Mouse (Mus musculus): ENCODE data around the gene Ehmt1.

Gene Ehmt1

DNA sequence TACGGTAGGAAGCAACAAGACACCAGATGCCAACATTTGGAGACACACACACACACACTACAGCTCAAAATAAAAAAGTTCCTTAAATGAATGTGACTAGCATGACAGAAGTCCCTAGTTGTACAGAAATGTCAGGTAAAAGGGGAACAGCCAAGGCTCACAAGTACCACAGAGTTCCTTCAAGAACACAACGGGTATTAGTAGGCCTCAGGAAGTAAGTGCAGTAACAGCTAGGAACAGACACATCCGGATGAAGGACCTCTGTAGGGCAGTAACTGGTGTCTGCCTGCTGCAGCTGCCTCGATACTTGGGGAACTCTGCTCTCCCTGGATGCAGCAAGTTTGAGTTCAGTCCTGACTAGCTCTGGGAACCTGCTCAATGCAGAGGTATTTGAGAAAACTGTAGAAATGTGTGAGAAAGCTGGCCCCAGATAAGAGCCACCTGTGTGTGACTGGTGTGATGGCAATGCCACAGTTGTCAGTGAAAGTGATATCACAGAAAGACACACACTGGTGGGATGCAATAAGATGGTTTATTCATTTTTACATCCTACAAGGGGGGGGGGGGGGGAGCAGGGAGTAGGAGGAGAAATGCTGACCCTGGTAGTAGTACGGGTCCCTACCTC is 122.5 kb downstream of the Ehmt1 start:
- DNase-seq = no peak

GRCm38 (mm10) chr2:24787250-24787649 is 132.2 kb downstream of the Ehmt1 start:
- no peak for DNase-seq

DNA sequence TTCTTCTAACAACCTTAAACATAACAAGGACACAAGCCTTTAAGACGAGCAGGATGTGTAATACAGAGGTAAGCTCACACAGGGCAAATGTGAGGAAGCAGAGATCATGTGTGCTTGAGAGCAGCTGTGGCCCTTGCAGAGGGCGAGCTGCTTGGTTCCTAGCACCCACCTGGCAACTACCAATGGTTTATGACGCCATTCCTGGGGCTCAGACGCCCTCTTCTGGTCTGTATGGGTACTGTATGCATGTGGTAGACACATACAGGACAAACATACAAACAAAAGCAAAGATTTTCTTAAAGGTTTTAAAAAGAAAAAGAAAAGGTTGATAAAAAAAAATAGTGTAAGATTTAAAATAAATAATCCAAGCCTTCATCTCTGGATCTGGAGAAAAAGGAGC is 138.2 kb downstream of the Ehmt1 start:
- no peak for DNase-seq

GRCm38 (mm10) chr2:24776831-24777230 is 142.6 kb downstream of the Ehmt1 start:
- DNase-seq = no peak

DNA sequence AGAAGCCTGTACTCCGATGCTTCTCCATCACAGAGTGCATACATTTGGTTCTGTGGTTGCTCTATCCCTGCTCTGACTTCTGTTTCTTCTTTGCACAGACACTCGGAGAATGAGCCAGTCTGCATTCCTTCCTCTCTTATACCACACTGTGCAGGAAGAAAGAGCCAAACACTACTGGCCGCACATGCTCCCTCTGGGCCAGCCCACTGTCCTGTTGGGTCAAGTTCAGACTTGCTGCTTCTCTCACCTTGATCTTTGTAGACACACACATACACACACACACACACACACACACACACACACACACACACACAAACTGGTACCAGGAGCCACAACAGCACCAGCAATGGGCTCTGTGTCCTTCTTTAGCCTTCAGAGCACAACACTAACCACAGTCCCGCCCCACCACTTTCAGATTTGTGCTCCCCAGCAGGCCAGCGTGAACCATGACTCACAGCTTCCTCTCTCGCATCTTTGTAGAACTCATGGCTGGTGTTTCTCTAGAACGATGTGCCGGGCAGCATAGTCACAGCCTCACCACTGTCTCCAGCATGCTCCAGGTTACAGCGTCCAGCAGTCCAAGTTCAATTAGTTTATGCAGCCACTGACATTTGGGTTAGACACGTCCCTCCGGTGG is 143.3 kb downstream of the Ehmt1 start:
- DNase-seq = no peak

- DNase-seq = no peak
Observed at GRCm38 (mm10) chr2:24774832-24775231, 144.6 kb downstream of the Ehmt1 start.

DNA sequence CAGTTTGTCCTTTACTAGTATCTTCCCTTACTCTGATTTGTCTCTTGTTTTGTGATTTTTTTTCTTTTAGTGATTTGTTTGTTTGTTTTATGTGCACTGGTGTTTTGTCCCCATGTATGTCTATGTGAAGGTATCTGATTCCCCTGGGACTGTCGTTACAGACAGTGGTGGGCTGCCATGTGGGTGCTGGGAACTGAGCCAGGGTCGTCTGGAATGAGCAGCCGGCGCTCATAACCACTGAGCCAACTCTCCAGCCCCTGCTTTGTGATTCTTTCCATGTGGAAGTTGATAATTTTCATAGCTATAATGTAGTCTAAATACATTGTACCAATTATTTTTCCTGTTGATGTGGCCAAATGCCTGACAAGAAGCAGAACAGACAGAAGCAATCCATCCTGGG is 148.6 kb downstream of the Ehmt1 start:
- DNase-seq = no peak

DNA sequence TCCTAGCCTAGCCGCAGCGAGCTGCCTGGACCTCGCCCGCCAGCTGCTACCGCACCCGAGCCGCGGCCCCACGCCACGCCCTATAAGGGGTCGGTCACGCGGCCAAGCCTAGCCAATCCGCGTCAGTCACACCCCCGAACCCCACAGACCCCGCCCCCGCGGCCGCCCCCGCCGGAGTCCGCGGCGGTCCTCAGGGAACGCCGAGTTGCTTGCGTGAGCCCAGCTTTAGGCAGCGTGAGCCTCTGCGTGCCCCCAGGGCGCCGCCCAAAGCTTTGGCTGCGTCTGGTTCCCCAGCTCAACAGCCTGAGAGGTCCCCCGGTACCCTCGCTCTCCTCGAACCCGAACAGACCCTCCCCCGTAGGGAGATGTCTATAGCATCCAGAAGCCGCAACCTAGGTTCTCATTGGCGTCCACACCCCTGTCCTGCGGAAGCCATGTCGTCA is 156.3 kb downstream of the Ehmt1 start, which contains the start of gene Cacna1b:
TSS of gene Cacna1b (minus strand) at position 38 of the 443 bp plus-strand sequence.
- DNase-seq = no peak

DNA sequence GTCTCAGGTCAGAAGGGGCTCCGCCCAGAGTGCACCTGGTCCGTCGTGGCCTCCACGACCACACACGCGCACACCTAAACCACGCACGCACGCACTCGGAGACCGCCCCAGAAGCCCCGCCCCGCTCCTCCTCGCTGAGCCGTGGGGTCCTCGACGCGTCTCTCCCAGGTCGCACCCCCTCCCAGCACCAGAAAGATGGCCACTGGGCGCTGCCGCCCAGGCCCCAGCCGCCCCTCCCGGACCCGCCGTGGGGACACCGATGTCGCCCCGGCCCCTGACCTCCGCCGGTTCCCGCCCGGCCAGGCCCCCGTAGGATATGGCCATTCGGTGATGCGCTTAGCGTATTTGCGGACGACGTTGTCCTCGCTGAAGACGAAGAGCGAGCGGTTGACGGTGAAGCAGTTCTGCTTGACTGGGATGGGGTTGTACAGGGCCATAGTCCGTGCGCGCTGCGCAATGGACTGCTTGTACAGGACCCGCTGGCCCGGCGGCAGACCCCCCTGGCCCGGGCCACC is 156.9 kb downstream of the Ehmt1 start:
- DNase-seq = no peak

GRCm38 (mm10) chr2:24761923-24762445 is 157.4 kb downstream of the Ehmt1 start:
- peak; percentile 14 for DNase-seq

DNA sequence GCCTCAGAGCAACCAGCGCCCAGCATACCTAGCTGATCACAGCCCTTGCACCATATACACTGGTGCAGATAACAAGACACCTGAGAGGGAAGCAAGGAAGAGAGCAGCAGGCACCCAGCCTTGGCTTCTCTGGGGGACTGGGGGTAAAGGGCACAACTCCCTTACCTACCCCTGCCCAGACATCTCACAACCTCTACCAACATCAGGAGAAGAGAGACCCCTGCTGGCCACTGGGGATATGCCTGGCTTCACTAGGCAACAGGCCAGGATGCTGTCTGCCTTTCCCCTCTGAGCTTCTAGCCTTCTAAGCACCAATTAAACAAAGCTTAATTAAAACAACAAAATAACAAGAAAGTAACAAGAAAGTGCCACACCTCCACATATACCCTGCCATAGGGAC is 164.1 kb downstream of the Ehmt1 start:
- DNase-seq = peak; percentile 46

DNA sequence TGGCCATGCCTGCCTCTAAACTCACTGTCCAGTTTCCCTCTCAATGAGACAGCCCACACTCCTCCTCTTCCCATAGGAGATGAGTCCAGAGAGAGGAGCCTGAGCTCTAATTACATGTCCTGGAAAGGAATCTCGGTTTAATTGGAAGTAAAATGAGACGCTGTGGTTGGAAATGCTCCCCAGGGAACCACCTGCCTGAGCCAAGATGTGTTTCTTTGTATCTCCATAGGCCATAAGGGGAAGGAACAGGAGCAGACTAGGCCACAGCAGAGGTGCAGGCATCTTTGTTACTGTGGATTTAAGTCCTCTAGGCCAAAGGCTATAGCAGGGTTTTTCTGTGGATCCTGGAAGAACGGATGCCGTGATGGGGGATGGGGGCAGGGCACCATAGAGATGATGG is 166.8 kb downstream of the Ehmt1 start:
- DNase-seq = no peak

GRCm38 (mm10) chr2:24750051-24750450 is 169.4 kb downstream of the Ehmt1 start:
- no peak for DNase-seq

GRCm38 (mm10) chr2:24747878-24748277 is 171.5 kb downstream of the Ehmt1 start:
- no peak for DNase-seq

All from kidney, adult 9 months (tissue).